Mouse (Mus musculus) thymus, postnatal 0 days (tissue): Measurements from ENCODE around the gene Mfap3l. TPM values are rescaled to one million over a fixed set of nuclear protein-coding genes. Genes with fewer than 3 reads are reported as not detected.
"Not testable (repeated sequence)": the region's sequence is repeated elsewhere in the genome, so short reads cannot be mapped to it uniquely, and the experiment has no call there.

Experiments
- DNase-seq: peaks from one replicate; pipeline ENCODE4 v3.0.0-alpha.2; 2015; ENCODE audit warnings: low spot score
- polyA plus RNA-seq: library from polyadenylated mRNA; unstranded; fragments of >200 nt; fragmentation: Nextera tagmentation; extraction: Ambion mirVana; gene quantifications from 2 replicates; pipeline ENCODE4 v1.2.1, GENCODE M21; 2015

Gene Mfap3l
- polyA plus RNA-seq, 1 experiment from 2014 or later, result 0.25 TPM

DNA sequence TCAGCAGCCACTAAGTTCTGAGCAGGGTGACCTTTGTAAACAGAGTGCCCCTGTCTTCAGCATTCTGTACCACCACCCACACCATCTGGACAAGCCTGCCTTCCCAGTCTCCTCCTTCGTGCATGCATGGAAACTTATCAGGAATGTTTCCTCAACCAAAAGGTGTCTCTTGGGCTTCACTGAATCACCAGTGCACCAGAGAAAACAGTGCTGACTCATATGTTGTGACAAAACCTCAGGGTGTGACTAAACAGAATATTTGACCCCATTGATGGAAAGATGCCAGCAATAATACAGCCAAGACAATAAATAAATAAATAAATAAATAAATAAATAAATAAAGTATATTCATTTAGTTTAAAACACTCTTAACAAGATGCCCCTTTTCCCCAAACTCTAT, 16.5 kb downstream of the Mfap3l start:
- DNase-seq, result no peak

- DNase-seq, result no peak
These were observed 17.5 kb downstream of the Mfap3l start for GRCm38 (mm10) chr8:60650119-60650518.

- no peak for DNase-seq
These were observed 24.9 kb downstream of the Mfap3l start for GRCm38 (mm10) chr8:60657425-60658113.

DNA sequence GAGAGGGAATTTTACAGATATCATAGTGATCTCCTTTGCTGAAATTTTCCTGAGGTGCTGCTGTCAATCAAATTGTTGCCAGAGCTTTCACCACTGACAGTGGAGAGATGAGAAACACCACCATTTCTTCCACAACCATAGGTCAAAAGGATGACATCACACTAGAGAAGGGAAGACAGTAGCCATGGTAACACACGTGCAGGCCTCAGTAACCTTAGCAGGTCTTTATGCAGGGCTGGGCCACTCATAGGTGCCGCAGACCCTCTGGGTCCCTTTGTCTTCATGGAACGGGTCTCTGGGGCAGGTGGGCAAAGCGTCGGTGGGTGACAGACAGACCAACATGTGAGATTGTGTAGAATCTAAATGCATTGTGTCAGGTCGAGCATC, 25.5 kb downstream of the Mfap3l start:
- no peak for DNase-seq

DNA sequence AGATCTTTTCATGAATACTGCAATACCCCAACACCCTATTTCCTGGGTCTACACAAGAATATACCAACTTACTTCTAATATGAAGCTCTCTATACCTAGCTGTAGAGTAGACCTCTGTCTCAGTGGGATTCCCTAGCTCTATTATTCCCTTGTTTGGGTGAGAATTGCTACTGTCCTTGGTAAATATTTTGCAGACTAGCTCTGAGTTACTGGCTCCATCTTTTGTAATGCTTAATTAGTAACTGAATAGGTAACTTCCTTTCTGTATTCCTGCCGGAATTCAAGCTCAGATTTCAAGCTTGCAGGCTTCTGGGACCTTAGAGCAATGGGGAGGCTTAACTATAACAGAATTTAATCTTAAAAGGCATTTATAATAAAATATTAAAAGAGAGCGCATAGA, 26.1 kb downstream of the Mfap3l start:
- not testable (repeated sequence) for DNase-seq

- no peak for DNase-seq
These were observed 27.1 kb downstream of the Mfap3l start for GRCm38 (mm10) chr8:60659721-60660120.

GRCm38 (mm10) chr8:60661191-60661590, 28.6 kb downstream of the Mfap3l start:
- DNase-seq, result no peak

DNA sequence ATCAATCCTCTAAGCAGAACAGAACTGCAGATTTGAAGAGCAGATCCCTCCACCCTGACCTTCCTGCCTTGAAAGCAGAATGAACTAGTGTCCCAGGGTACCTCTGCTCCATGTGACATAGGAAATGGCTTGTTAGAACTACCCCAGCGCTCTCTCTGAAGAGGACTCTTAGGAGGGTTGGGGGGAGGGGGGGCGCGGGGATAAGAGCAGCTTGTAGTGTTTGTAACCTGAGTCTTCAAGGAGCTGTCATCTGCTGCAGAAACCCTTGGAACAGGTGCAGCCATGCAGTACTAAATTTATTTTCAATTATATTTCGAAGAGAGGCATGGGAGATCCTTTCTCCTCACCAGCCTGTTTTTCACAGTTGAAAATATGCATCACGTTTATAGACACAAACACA, 30.9 kb downstream of the Mfap3l start:
- DNase-seq, result no peak

DNA sequence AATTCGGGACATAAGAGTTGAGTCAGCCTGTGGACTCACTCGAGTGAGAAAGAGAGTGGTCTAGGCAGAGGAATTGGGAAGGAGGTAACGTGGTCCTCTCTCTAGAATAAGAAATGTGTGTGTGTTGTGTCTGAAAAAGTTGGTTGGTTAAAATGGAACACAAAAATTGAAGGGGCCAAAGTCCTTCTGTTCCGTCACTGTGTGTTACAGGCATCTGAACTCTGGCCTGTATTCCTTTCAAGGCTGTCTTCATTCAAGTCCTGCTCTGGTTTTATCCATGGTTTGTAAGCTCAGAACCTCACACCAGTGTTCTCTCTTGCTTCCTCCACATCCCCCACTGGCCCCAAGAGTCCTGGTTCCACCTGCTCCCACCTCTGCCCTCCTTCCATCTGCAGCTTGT, 33.2 kb downstream of the Mfap3l start:
- DNase-seq, result no peak

DNA sequence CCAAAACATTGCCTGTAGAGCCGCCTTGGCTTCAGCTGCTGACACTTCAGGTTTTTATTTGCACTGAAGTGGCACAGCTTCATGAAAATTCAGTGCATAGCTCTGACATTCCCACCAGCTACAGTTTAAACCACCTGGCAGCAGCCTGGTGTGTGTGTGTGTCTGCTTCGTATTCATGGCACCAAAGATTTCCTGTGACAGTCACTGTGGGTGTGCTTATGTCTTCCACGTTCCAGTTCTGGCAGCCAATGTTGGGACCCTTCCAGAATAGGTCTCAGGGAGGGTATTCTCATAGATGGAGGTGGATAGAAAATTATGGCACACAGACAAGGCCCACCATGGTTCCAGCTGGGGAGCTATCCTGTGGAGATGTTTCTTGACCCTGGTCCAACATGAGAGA, 34.2 kb downstream of the Mfap3l start:
- DNase-seq, result no peak

DNA sequence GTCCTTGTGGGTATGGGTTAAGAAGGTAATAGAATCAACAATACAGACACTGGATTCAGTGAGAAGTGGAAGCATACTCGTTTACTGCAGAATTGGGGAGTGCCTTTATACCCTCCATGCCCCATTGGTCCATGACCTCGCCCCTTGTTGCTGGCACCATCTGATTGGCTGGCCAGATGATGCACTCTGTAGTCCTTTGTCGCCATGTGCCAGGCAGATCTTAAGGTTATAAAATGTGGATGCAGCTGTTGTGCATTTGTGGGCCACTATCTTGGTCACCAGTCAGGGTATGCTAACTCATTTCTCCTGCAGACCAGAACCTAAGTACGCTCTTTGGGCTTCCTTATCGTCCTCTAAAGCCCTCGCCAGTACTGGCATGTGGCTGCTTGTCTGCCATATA, 46.0 kb downstream of the Mfap3l start:
- DNase-seq, result no peak

DNA sequence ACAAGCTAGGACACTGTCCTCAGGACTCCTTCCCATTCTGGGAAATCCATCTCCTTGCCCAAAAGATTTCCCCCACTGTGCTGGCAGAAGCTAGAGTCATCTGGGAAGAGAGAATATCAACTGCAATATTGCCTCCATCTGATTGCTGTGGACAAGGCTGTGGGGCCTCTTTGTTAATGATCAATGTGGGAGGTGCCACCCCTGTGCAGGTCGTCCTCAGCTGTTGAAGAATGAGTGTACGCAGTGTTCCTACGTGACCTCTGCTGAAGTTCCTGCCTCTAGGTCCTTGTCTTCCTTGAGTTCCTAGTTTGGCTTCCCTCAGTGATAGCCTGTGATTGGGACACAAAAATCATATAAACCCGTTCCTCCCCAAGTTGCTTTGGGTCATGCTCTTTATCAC, 49.2 kb downstream of the Mfap3l start:
- no peak for DNase-seq

DNA sequence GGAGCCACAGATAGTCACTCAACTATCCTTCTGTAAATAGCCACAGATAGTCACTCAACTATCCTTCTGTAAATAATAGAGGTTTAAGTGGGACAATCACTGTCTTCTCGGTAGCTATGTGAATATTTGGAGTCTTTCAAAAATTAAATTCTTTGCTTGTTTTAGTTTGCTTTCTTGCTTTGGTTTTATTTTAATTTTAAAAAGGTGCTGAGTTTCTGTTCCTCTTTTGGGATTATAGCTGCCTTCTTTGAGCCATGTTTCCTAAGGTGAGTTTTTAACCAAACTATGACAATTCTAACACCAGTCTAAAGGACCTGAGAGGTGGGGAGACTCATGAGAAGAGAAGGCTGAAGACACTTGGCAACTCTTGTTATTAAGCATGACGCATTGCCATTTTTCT, 49.7 kb downstream of the Mfap3l start:
- no peak for DNase-seq

GRCm38 (mm10) chr8:60711516-60712086, 79.0 kb downstream of the Mfap3l start:
- DNase-seq, result no peak

- no peak for DNase-seq
These were observed 82.1 kb downstream of the Mfap3l start for GRCm38 (mm10) chr8:60714724-60715123.

- no peak for DNase-seq
These were observed 86.1 kb downstream of the Mfap3l start for GRCm38 (mm10) chr8:60718692-60719091.

Other genes with a start within 250 kb of the Mfap3l start
- gene Gm10283, start 129.6 kb upstream of the Mfap3l start, polyA plus RNA-seq, result not detected in 2 replicates
- gene Aadat, start 126.9 kb upstream of the Mfap3l start, polyA plus RNA-seq, result 0.10 TPM in 1 of 2 replicates, not detected in the other